Mouse (Mus musculus) liver, embryonic 14.5 days (tissue): ENCODE data around the gene Relt.

ENCODE experiments used
- CTCF ChIP-seq: IDR thresholded peaks from 2 replicates; pipeline ENCODE4 v1.5.1; 2016; ENCODE audit warnings: antibody characterized with exemption, low read depth, control low read depth
- EP300 ChIP-seq: IDR thresholded peaks from 2 replicates; pipeline ENCODE4 v1.6.1; 2016; ENCODE audit warnings: antibody characterized with exemption, low read depth

- TF ChIP-seq EP300 (no peak), CTCF (no peak)
Observed at GRCm38 (mm10) chr7:100851481-100852356, 11.5 kb downstream of the Relt start.
